Mouse (Mus musculus) limb, embryonic 11.5 days (tissue): ENCODE measurements around the gene Nudt16l1. TPM values are rescaled to one million over a fixed set of nuclear protein-coding genes. Genes with fewer than 3 reads are reported as not detected.

Source experiments
- ATAC-seq: fragments of 200-750 bp; cut with Nextera tagmentation; 2 replicates; pipeline ENCODE4 v1.8.0; 2017; ENCODE audit warnings: low read depth; ENCODE audit not compliant: insufficient number of reproducible peaks, low FRiP score, low TSS enrichment
- DNase-seq: peaks from one replicate; pipeline ENCODE4 v3.0.0-alpha.2; 2015; ENCODE audit warnings: low spot score
- H3K27ac ChIP-seq: fragments of 300-500 bp; sonication (generic); replicated peaks from 2 replicates; pipeline ENCODE4 v1.5.1; 2014; ENCODE audit warnings: low read depth, mild to moderate bottlenecking, low read length
- H3K27me3 ChIP-seq: fragments of 300-500 bp; sonication (generic); 2 replicates; pipeline ENCODE4 v1.6.1; 2014; ENCODE audit warnings: mild to moderate bottlenecking, low read length, mixed read lengths; ENCODE audit not compliant: control insufficient read depth, insufficient read depth
- H3K36me3 ChIP-seq: fragments of 300-500 bp; sonication (generic); 2 replicates; pipeline ENCODE4 v1.6.1; 2014; ENCODE audit warnings: mild to moderate bottlenecking, low read length, moderate library complexity, mixed read lengths; ENCODE audit not compliant: control insufficient read depth, insufficient read depth
- H3K4me1 ChIP-seq: fragments of 300-500 bp; sonication (generic); 2 replicates; pipeline ENCODE4 v1.6.1; 2014; ENCODE audit warnings: low read length, mixed read lengths; ENCODE audit not compliant: control insufficient read depth, insufficient read depth
- H3K4me2 ChIP-seq: fragments of 300-500 bp; sonication (generic); 2 replicates; pipeline ENCODE4 v1.6.1; 2014; ENCODE audit warnings: low read depth, mild to moderate bottlenecking, moderate library complexity; ENCODE audit not compliant: severe bottlenecking
- H3K4me3 ChIP-seq: fragments of 300-500 bp; sonication (generic); 2 replicates; pipeline ENCODE4 v1.5.1; 2014; ENCODE audit warnings: low read depth, low read length
- H3K9ac ChIP-seq: fragments of 300-500 bp; sonication (generic); 2 replicates; pipeline ENCODE4 v1.6.1; 2014; ENCODE audit warnings: mild to moderate bottlenecking, low read length
- H3K9me3 ChIP-seq: fragments of 300-500 bp; sonication (generic); 2 replicates; pipeline ENCODE4 v1.6.1; 2016; ENCODE audit warnings: low read length; ENCODE audit not compliant: control insufficient read depth
- WGBS: fragments of 180-500 bp; shearing (Covaris S2); extraction: QIAGEN DNeasy Blood & Tissue Kit; methylation state at CpG from one replicate; pipeline ENCODE4 v1.1.7; 2014; 5-methylcytosine and 5-hydroxymethylcytosine counted together
- polyA plus RNA-seq: library from polyadenylated mRNA; unstranded; fragments of >200 nt; fragmentation: Nextera tagmentation; extraction: Ambion mirVana; gene quantifications from 2 replicates; pipeline ENCODE4 v1.2.1, GENCODE M21; 2014

Gene Nudt16l1
- polyA plus RNA-seq, 1 experiment from 2014 or later, result 172 TPM

- WGBS, result 94% methylated on average over 8 of the region's 8 CpGs
- peaks cover 14% of the 10 kb centered on the region for H3K36me3 ChIP-seq
Measured at GRCm38 (mm10) chr16:4910758-4911157, 27.8 kb upstream of the Nudt16l1 start.

DNA sequence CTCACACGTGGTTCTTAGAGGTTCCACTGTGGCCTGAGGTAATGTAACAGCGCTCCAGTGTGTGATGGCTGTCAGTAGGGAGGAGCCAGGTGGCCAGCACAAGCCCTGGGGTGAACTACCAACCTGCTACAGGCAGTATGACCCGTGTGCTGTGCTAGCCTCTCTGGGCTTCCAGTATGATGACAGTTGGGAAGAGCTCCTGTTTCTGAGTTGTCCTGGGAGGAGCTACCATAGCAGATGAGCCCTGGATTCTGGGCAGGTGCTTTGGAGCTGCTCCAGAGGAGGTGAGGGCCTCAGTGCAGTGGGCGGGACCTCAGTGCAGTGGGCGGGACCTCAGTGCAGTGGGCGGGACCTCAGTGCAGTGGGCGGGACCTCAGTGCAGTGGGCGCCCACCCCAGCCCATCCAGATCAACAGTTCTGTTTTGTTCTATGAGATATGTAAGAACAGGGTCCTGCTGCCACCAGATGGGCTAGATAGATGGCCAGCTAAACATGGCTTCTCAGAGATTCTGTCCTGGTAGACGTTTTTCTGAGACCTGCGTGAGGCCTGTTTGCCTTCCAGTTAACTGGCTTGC, 26.4 kb upstream of the Nudt16l1 start:
- no peaks in the 10 kb centered on the region for H3K27me3 ChIP-seq
- H3K27ac ChIP-seq, result no peak overlapping the region
- no peak overlapping the region for H3K9ac ChIP-seq
- H3K9me3 ChIP-seq, result no peaks in the 10 kb centered on the region
- DNase-seq (no peak), ATAC-seq (no peak)
- no peak overlapping the region for H3K4me3 ChIP-seq
- H3K4me2 ChIP-seq, result no peak overlapping the region
- no peaks in the 10 kb centered on the region for H3K4me1 ChIP-seq
- 72% methylated on average over 10 of the region's 10 CpGs for WGBS
- H3K36me3 ChIP-seq, result peaks cover 17% of the 10 kb centered on the region

More at GRCm38 (mm10) chr16:4910758-4911157, 27.8 kb upstream of the Nudt16l1 start:
- no peak overlapping the region for H3K4me2 ChIP-seq
- ATAC-seq (no peak), DNase-seq (no peak)
- no peak overlapping the region for H3K27ac ChIP-seq
- H3K9ac ChIP-seq, result no peak overlapping the region
- no peaks in the 10 kb centered on the region for H3K27me3 ChIP-seq
- no peaks in the 10 kb centered on the region for H3K4me1 ChIP-seq
- no peak overlapping the region for H3K4me3 ChIP-seq
- H3K9me3 ChIP-seq, result no peaks in the 10 kb centered on the region

- ATAC-seq, result 0 out of 2 replicates have a peak, but pooled peaks have one; percentile 1
Measured at GRCm38 (mm10) chr16:4912907-4913782, 25.4 kb upstream of the Nudt16l1 start.

GRCm38 (mm10) chr16:4913783-4914735, 24.5 kb upstream of the Nudt16l1 start:
- ATAC-seq, result peak; percentile 58; the same call in 1 of the 2 replicates
- no peaks in the 10 kb centered on the region for H3K4me1 ChIP-seq

More at GRCm38 (mm10) chr16:4912907-4913782, 25.4 kb upstream of the Nudt16l1 start:
- H3K4me3 ChIP-seq, result no peak overlapping the region
- no peaks in the 10 kb centered on the region for H3K9me3 ChIP-seq
- 0 out of 2 replicates have a peak overlapping the region, but pooled peaks have one; percentile 4 for H3K27ac ChIP-seq
- H3K36me3 ChIP-seq, result peaks cover 15% of the 10 kb centered on the region
- DNase-seq, result no peak
- no peak overlapping the region for H3K4me2 ChIP-seq
- 80% methylated on average over 11 of the region's 11 CpGs for WGBS
- no peaks in the 10 kb centered on the region for H3K27me3 ChIP-seq
- no peaks in the 10 kb centered on the region for H3K4me1 ChIP-seq
- no peak overlapping the region for H3K9ac ChIP-seq

GRCm38 (mm10) chr16:4915931-4916330, 22.6 kb upstream of the Nudt16l1 start:
- no peaks in the 10 kb centered on the region for H3K27me3 ChIP-seq
- no peak for ATAC-seq
- H3K27ac ChIP-seq, result no peak overlapping the region
- H3K4me3 ChIP-seq, result no peak overlapping the region
- H3K9ac ChIP-seq, result no peak overlapping the region
- H3K4me2 ChIP-seq, result no peak overlapping the region
- no peaks in the 10 kb centered on the region for H3K4me1 ChIP-seq
- no peaks in the 10 kb centered on the region for H3K9me3 ChIP-seq
- 84% methylated on average over 3 of the region's 3 CpGs for WGBS
- H3K36me3 ChIP-seq, result peaks cover 10% of the 10 kb centered on the region
- DNase-seq, result no peak

More at GRCm38 (mm10) chr16:4913783-4914735, 24.5 kb upstream of the Nudt16l1 start:
- peak; percentile 90 for DNase-seq
- WGBS, result 43% methylated on average over 12 of the region's 12 CpGs
- Histone ChIP-seq H3K27me3 (no peaks in the 10 kb centered on the region), H3K9ac (no peak overlapping the region), H3K9me3 (no peaks in the 10 kb centered on the region), H3K36me3 (peaks cover 15% of the 10 kb centered on the region), H3K4me2 (no peak overlapping the region), H3K4me3 (no peak overlapping the region), H3K27ac (no peak overlapping the region)

- no peak overlapping the region for H3K4me2 ChIP-seq
- H3K27ac ChIP-seq, result no peak overlapping the region
- WGBS, result 86% methylated on average over 2 of the region's 2 CpGs
- H3K4me1 ChIP-seq, result no peaks in the 10 kb centered on the region
- no peaks in the 10 kb centered on the region for H3K27me3 ChIP-seq
- DNase-seq (no peak), ATAC-seq (no peak)
- H3K36me3 ChIP-seq, result peaks cover 6% of the 10 kb centered on the region
- no peak overlapping the region for H3K9ac ChIP-seq
- no peaks in the 10 kb centered on the region for H3K9me3 ChIP-seq
- H3K4me3 ChIP-seq, result no peak overlapping the region
Measured at GRCm38 (mm10) chr16:4916608-4917007, 22.0 kb upstream of the Nudt16l1 start.

GRCm38 (mm10) chr16:4920556-4920955, 18.0 kb upstream of the Nudt16l1 start:
- H3K4me1 ChIP-seq, result no peaks in the 10 kb centered on the region
- no peak overlapping the region for H3K4me3 ChIP-seq
- no peak overlapping the region for H3K27ac ChIP-seq
- no peak for DNase-seq
- H3K4me2 ChIP-seq, result no peak overlapping the region
- no peaks in the 10 kb centered on the region for H3K9me3 ChIP-seq
- 88% methylated on average over 4 of the region's 4 CpGs for WGBS
- ATAC-seq, result no peak
- H3K36me3 ChIP-seq, result peaks cover 12% of the 10 kb centered on the region
- no peaks in the 10 kb centered on the region for H3K27me3 ChIP-seq
- no peak overlapping the region for H3K9ac ChIP-seq

DNA sequence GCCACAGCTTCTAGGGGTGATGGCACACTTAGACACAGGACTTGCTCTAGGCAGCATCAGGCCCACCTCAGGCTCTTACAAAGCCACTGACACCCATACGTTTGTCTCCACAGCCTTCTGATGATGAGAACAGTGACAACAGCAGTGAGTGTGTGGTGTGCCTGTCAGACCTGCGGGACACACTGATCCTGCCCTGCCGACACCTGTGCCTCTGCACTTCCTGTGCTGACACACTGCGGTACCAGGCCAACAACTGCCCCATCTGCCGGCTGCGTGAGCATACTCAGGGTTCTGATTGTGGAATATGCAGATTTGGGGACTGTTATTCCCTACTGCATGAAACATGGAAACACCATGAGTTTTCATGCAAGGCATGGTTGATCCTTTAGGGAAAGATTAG, 16.1 kb upstream of the Nudt16l1 start:
- Histone ChIP-seq H3K4me3 (no peak overlapping the region), H3K4me1 (no peaks in the 10 kb centered on the region), H3K27ac (no peak overlapping the region), H3K36me3 (peaks cover 12% of the 10 kb centered on the region; the same call in 1 of the 2 replicates), H3K4me2 (no peak overlapping the region), H3K9ac (no peak overlapping the region), H3K9me3 (no peaks in the 10 kb centered on the region), H3K27me3 (no peaks in the 10 kb centered on the region)
- no peak for DNase-seq
- 92% methylated on average over 6 of the region's 6 CpGs for WGBS
- no peak for ATAC-seq
